Mouse (Mus musculus): ENCODE measurements at regions not wholly inside any gene's neighbourhood (a gene's known extent, or its start where the extent isn't known, plus 50 kb on each side); places are given as distances from the start of the nearest gene placed in this dataset.

DNA sequence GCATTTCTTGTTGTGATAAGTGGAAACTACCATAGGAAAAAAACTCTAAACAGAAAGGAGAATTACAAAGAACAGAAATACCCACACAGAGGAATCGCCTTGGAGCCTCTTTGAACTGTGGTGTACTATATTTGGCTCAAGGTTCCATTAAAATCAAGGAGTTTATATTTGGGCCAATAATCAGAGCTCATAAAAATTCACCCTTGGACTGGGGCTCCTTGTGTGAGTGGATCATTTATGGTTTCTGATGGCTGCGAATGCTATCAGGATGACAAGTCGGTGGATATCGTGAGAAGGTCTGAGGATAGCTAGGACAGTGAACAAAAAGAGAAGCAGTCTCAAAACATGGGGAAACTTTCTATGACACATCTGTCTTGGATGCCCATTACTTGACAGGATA lies 92.2 kb upstream of the Klf3 start:
- DNase-seq (ENCODE audit: extremely low read depth): no peak
- H3K4me2 ChIP-seq (ENCODE audit: insufficient read depth, low read depth, poor library complexity, severe bottlenecking): no peak overlapping the region
- H3K9me3 ChIP-seq (replicated peaks; ENCODE audit: low read length): no peaks in the 10 kb centered on the region
- no peak overlapping the region for H3K27ac ChIP-seq (ENCODE audit: insufficient read depth, low read depth)
- in situ Hi-C loops (cut with MboI; ENCODE audit: low pct_ligation_motif_present, low pct_unique_long_range_greater_than_20kb, low sequenced_read_pairs): no loop called here
- H3K9ac ChIP-seq (ENCODE audit: insufficient read depth, low read depth): no peak overlapping the region
- peaks cover 6 to 9% of the 10 kb centered on the region in 2 experiments; a peak in 2 of 4 replicates for H3K4me1 ChIP-seq (ENCODE audit: control insufficient read depth in 1 of 2, insufficient read depth in 2 of 2)
- no peaks in the 10 kb centered on the region for H3K36me3 ChIP-seq (replicated peaks in 1 of 2; ENCODE audit: control insufficient read depth in 1 of 2, insufficient read depth in 1 of 2, low read length in 1 of 2)
- H3K79me2 ChIP-seq (replicated peaks; ENCODE audit: control insufficient read depth, extremely low read depth, insufficient read depth, poor library complexity, severe bottlenecking): no peaks in the 10 kb centered on the region
- no peak for TF ChIP-seq ELF1 (IDR thresholded peaks at IDR 0.05; ENCODE audit: low read depth, low read length)
- no peak for TF ChIP-seq ZKSCAN1 (IDR thresholded peaks at IDR 0.05; ENCODE audit: borderline replicate concordance, low read depth, low read length)
- no peak for TF ChIP-seq EP300 (IDR thresholded peaks at IDR 0.05; ENCODE audit: low read length)
- no peak for TF ChIP-seq NELFE (IDR thresholded peaks at IDR 0.05; ENCODE audit: low read depth, low read length)
- no peak for TF ChIP-seq SMC3 (IDR thresholded peaks at IDR 0.05; ENCODE audit: low read depth, low read length)
- dilution Hi-C loops (cut with MboI; ENCODE audit: extremely low pct_ligation_motif_present, extremely low pct_unique_long_range_greater_than_20kb, low sequenced_read_pairs): no loop called here
- no peaks in the 10 kb centered on the region for H3K27me3 ChIP-seq (replicated peaks)
- H3K4me3 ChIP-seq (replicated peaks in 1 of 3; ENCODE audit: low read depth in 2 of 3, low read length in 2 of 3, poor library complexity in 1 of 3): no peak overlapping the region

DNA sequence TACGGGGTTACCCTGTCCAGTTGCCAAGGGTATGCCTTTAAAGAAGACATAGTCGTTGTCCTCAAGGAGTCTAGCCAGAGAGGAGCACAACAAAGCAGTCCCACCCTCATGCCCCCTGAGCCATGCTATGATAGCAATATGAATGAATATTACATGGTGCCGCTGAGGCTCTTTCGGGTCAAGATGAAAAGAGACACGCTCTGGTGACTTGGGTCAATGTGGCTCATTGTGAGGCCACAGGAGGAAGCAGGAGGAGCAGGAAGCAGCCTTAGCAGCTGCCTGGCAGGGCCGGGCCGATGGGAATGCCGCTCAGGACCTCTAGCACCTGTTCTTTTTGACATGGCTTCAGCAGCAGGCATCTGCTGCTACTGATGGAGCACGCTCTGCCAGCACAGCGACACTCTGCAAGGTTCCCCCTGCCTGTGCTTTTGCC lies 89.0 kb upstream of the Klf3 start:
- Histone ChIP-seq H3K4me1 (ENCODE audit: control insufficient read depth in 1 of 2, insufficient read depth in 2 of 2) (0 out of 4 replicates have a peak, but pooled peaks cover 0 to 3% of the 10 kb centered on the region in 2 experiments), H3K79me2 (replicated peaks; ENCODE audit: control insufficient read depth, extremely low read depth, insufficient read depth, poor library complexity, severe bottlenecking) (no peaks in the 10 kb centered on the region), H3K9me3 (replicated peaks; ENCODE audit: low read length) (no peaks in the 10 kb centered on the region), H3K4me3 (replicated peaks in 1 of 3; ENCODE audit: low read depth in 2 of 3, low read length in 2 of 3, poor library complexity in 1 of 3) (no peak overlapping the region), H3K27me3 (replicated peaks) (no peaks in the 10 kb centered on the region), H3K36me3 (replicated peaks in 1 of 2; ENCODE audit: control insufficient read depth in 1 of 2, insufficient read depth in 1 of 2, low read length in 1 of 2) (no peaks in the 10 kb centered on the region), H3K27ac (ENCODE audit: insufficient read depth, low read depth) (no peak overlapping the region), H3K4me2 (ENCODE audit: insufficient read depth, low read depth, poor library complexity, severe bottlenecking) (no peak overlapping the region), H3K9ac (ENCODE audit: insufficient read depth, low read depth) (no peak overlapping the region)
- DNase-seq (ENCODE audit: extremely low read depth): no peak
- dilution Hi-C loops (cut with MboI; ENCODE audit: extremely low pct_ligation_motif_present, extremely low pct_unique_long_range_greater_than_20kb, low sequenced_read_pairs) (no loop called here), in situ Hi-C loops (cut with MboI; ENCODE audit: low pct_ligation_motif_present, low pct_unique_long_range_greater_than_20kb, low sequenced_read_pairs) (no loop called here)
- no peak for TF ChIP-seq CHD1 (IDR thresholded peaks at IDR 0.05; ENCODE audit: low read depth, low read length)
- no peak for TF ChIP-seq JUN (IDR thresholded peaks at IDR 0.05; ENCODE audit: insufficient read depth, low read depth, low read length)
- TF ChIP-seq BHLHE40 (IDR thresholded peaks at IDR 0.05; ENCODE audit: low read depth, low read length): no peak
- TF ChIP-seq USF1 (IDR thresholded peaks at IDR 0.05; ENCODE audit: low read depth, low read length): no peak
- TF ChIP-seq POLR2A (IDR thresholded peaks at IDR 0.05; ENCODE audit: low read depth, low read length): no peak
- no peak for TF ChIP-seq ZC3H11A (IDR thresholded peaks at IDR 0.05; ENCODE audit: low read depth, low read length)
- no peak for TF ChIP-seq MAFK (IDR thresholded peaks at IDR 0.05; ENCODE audit: insufficient replicate concordance, low read length)
- no peak for TF ChIP-seq CTCF (conservative IDR thresholded peaks at IDR 0.05 in 1 of 2, IDR thresholded peaks at IDR 0.05 in 1 of 2; ENCODE audit: low read depth in 2 of 2, low read length in 2 of 2)
- TF ChIP-seq TCF12 (IDR thresholded peaks at IDR 0.05; ENCODE audit: low read depth, low read length): no peak
- TF ChIP-seq NELFE (IDR thresholded peaks at IDR 0.05; ENCODE audit: low read depth, low read length): no peak
- TF ChIP-seq NRF1 (IDR thresholded peaks at IDR 0.05; ENCODE audit: low read depth, low read length): no peak

DNA sequence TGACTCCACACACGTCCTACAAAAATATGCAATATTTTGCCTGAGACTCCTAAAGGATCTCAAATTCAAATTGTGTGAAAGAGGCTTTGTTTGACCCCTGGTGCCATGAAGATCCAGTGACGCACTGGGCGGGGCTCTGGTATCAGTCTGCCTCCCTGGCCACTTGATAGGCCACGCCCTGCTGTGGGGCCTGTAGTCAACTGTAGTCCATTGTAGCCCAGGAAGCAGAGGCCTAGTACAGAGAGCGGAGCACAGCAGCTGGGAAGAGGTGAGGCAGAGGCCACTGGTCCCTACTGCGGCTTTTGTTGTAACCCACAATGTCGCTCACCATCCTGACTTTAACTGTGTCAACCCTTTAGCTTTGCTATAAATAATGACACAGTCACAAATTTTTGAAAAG lies 88.5 kb upstream of the Klf3 start:
- no peaks in the 10 kb centered on the region for H3K27me3 ChIP-seq (replicated peaks)
- in situ Hi-C loops (cut with MboI; ENCODE audit: low pct_ligation_motif_present, low pct_unique_long_range_greater_than_20kb, low sequenced_read_pairs) (no loop called here), dilution Hi-C loops (cut with MboI; ENCODE audit: extremely low pct_ligation_motif_present, extremely low pct_unique_long_range_greater_than_20kb, low sequenced_read_pairs) (no loop called here)
- 0 out of 4 replicates have a peak, but pooled peaks cover 0 to 3% of the 10 kb centered on the region in 2 experiments for H3K4me1 ChIP-seq (ENCODE audit: control insufficient read depth in 1 of 2, insufficient read depth in 2 of 2)
- no peaks in the 10 kb centered on the region for H3K36me3 ChIP-seq (replicated peaks in 1 of 2; ENCODE audit: control insufficient read depth in 1 of 2, insufficient read depth in 1 of 2, low read length in 1 of 2)
- no peak overlapping the region for H3K9ac ChIP-seq (ENCODE audit: insufficient read depth, low read depth)
- no peaks in the 10 kb centered on the region for H3K79me2 ChIP-seq (replicated peaks; ENCODE audit: control insufficient read depth, extremely low read depth, insufficient read depth, poor library complexity, severe bottlenecking)
- no peak overlapping the region for H3K27ac ChIP-seq (ENCODE audit: insufficient read depth, low read depth)
- no peak for TF ChIP-seq SMC3 (IDR thresholded peaks at IDR 0.05; ENCODE audit: low read depth, low read length)
- no peak for TF ChIP-seq EP300 (IDR thresholded peaks at IDR 0.05; ENCODE audit: low read length)
- no peak for TF ChIP-seq CHD2 (IDR thresholded peaks at IDR 0.05; ENCODE audit: low read length)
- no peak for TF ChIP-seq POLR2A (IDR thresholded peaks at IDR 0.05; ENCODE audit: low read depth, low read length)
- no peak for TF ChIP-seq USF2 (conservative IDR thresholded peaks at IDR 0.05; ENCODE audit: low read depth, low read length)
- TF ChIP-seq NELFE (IDR thresholded peaks at IDR 0.05; ENCODE audit: low read depth, low read length): no peak
- H3K9me3 ChIP-seq (replicated peaks; ENCODE audit: low read length): no peaks in the 10 kb centered on the region
- DNase-seq (ENCODE audit: extremely low read depth): no peak
- no peak overlapping the region for H3K4me2 ChIP-seq (ENCODE audit: insufficient read depth, low read depth, poor library complexity, severe bottlenecking)
- H3K4me3 ChIP-seq (replicated peaks in 1 of 3; ENCODE audit: low read depth in 2 of 3, low read length in 2 of 3, poor library complexity in 1 of 3): no peak overlapping the region

Measured in CH12.LX (cell line).